Mouse (Mus musculus): ENCODE measurements around the gene Ergic1.

The Ergic1 gene

GRCm38 (mm10) chr17:26535251-26536136, 25.8 kb upstream of the Ergic1 start:
- in situ Hi-C loops (cut with MboI, MseI) = loop anchor here in 1 of 2 experiments (10.0 kb wide), 1 partner anchor 1019 kb away; the partner anchor contains the start of gene Hmga1

DNA sequence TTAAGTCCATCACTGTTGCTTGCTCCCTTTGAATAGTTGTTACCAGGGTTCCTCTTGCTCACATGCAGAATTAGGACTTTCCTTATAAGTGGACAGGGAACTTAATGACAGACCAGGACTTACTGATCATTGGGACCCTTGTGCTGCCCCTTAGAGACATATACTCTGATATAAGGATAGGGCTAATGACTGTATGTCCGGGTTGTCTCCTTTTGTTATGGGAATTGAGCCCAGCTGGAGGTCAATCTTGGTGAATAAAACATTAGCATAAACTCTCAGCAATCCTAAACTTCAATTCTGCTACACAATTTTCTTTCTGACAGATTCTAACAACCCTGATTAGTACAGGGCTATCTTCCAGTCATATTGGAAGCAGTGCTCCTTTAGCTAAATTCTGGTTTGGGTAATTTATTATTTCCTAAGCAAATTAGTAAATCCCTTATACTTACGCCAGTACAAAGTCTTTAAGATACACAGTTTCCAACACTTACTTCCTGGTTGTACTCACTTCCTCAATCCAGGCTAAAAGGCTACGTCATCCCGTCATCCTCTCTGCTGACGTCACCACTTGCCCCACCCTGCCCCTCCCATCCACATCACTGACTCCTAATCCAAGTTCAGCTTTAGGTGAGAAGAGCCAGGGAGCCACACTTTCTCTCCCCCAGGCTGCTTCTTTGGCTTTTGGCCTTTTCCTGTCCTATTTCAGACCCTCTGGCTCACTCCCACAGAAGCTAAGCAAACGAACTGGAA, 23.4 kb upstream of the Ergic1 start:
- in situ Hi-C loops (cut with MboI, MseI) = loop anchor here in 1 of 2 experiments (10.0 kb wide), 1 partner anchor 1017 kb away; the partner anchor contains the start of gene Hmga1

- in situ Hi-C loops (cut with MboI, MseI) = no loop called here
Measured at GRCm38 (mm10) chr17:26540083-26540482, 21.2 kb upstream of the Ergic1 start.

GRCm38 (mm10) chr17:26544319-26544963, 16.8 kb upstream of the Ergic1 start:
- in situ Hi-C loops (cut with MboI, MseI) = no loop called here

GRCm38 (mm10) chr17:26547771-26548170, 13.5 kb upstream of the Ergic1 start:
- in situ Hi-C loops (cut with MboI, MseI) = no loop called here

DNA sequence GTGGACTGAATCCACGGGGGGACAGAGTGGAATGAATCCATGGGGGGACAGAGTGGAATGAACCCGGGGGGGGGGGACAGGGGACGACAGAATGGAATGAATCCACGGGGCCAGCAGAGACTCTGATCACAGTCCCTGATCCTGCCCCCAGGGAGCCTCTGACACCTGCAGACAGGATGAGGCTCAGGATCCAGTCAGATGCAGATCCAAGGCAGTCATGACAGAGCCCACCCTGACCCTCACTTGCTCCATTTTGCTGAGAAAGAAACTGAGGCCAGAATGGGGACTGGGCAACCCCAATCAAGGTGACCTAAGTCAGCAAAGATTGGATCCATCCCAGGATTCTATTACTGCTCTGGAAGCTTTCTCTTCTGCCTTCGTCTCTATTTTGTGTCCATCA, 12.7 kb upstream of the Ergic1 start:
- in situ Hi-C loops (cut with MboI, MseI) = no loop called here

DNA sequence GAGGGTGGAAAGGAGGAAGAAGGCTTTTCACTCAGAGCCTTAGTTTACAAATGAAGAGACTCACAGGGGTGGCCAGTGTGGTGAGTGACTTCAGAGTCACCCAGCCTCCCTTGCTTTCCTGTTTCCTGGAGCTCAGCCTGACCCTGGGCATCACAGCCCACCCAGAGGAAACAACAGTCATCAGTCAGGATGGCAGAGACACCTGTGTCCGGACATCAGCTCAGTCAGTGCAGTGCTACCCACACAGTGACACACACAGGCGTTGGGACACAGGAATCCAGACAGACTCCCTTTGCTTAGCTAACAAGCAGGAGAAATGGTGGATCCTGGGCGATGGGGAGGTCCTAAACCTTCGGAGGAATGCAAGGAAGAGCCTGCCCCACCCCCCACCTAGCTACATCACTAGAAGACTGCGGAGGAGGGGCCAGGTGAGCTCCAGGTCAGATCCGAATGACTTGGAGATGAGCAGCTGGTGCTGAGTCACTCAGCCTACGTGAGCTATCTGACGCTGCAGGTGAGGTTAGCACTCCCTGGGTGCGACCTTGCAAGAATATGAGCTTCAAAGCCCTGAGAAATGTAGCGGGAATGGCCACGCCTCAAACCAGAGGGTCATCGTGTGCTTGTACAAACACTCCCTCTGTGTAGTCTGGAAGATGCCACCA, 12.0 kb upstream of the Ergic1 start:
- in situ Hi-C loops (cut with MboI, MseI) = no loop called here

DNA sequence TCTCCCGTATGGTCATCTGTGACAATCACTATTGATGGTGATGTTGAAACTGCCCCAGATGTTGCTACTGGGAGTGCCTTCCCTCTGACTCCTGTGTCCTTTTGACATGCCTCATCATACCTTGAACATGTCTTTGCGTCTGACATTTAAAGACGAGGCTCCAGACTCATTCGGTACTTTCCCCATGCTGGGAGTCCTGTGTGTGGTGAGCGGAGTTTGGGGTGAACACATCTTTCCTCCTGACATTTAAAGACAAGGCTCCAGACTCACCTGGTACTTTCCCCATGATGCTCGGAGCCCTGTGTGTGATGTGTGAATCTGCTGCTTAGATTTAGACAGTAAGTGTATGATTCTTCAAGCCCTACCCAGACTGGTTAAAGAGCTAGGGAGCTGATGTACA, 10.2 kb upstream of the Ergic1 start:
- in situ Hi-C loops (cut with MboI, MseI) = no loop called here

DNA sequence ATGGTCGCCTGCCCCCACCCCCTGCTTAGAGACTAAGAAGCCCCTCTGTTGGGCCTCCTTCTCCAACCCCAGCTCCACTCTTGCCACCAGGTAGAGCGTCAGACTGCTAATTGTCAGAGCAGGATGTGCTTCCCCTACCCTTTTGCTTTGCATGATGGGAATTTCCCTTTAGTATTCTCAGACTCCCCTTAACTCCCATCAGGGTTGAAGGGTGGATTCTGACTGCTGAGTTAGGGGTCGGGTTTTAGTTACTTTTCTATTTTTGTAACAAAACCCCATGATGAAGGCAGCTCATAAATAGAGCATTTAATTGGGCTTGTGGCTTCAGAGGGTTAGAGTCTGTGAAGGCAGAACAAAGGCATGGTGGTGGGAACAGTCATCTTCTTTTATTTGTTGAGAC, 8.3 kb upstream of the Ergic1 start:
- in situ Hi-C loops (cut with MboI, MseI) = no loop called here

GRCm38 (mm10) chr17:26560526-26561289, 581 bp upstream of the Ergic1 start:
- in situ Hi-C loops (cut with MboI, MseI) = no loop called here

GRCm38 (mm10) chr17:26561651-26562181, 427 bp downstream of the Ergic1 start, which contains the start of gene Dusp1:
Gene Dusp1, minus strand, starts transcription at chr17:26562128.
- in situ Hi-C loops (cut with MboI, MseI) = no loop called here

DNA sequence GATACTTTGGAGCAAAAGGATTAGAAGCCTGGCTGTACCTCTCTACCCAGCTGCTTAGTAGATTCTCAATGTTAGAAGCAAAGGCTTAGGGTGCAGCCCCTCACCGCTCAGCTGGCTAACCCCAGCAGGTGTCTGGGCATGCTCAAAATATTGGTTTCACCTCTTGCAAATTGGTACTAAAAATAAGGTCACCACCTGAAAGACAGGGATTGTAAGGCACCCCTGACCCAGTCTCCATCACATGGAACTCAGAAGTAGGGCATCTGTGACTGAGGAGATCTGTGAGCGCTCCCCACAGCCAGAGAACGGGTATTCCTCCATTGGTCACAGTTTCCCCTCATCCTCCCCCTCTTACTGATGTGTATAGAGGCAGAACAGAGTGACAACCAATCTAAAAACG, 1.0 kb downstream of the Ergic1 start:
- in situ Hi-C loops (cut with MboI, MseI) = no loop called here

GRCm38 (mm10) chr17:26563476-26563875, 2.2 kb downstream of the Ergic1 start:
- in situ Hi-C loops (cut with MboI, MseI) = no loop called here

DNA sequence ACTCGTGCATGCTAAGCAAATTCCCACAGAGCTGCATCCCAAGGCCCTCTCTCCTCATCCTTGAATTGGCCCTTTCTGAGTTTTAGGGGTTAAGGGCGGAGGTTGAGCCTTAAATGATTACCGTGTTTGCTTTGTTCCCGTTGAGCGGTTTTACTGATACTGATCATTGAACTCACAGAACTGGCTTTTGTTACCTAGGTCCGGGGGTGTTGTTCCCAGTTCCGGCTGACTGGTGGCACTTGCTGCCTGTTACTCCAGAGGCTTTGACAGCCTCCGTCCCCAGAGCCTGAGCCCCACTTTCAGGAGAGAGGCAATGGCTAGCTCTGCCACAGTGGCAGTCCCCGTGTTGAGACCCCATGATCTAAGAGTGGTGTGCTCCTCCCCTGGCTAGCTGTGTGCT, 3.1 kb downstream of the Ergic1 start:
- in situ Hi-C loops (cut with MboI, MseI) = no loop called here

DNA sequence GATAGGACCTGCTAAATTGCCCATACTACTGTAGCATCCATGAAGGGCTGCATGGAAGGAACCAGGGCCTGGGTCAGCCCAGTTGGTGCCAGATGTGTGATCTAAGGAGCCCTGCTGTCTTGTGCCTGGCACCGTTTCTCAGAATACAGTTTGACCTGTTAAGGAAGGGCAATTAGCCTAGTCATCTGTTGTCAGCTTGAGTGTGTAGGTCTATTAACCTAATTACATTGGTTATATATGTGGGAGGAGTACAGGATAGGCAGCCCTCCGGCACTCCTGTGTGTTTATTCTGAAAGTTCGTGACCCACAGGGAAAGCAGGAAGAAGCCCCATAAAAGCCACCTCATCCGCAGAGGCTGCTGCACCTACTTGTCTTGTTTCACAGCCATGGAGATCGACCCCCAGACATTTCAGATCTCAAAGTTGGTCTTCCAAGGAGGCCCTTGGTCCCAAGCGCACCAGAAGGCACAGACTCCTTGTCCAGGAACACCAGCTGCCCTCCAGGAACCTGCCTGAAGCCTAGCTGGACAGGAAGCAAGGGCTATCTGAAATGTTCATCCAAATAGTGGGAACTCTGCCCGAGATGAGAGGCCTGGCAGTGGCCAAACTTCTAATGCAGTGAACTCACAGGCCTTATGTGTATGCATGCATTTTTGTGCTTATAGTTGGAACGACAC, 6.0 kb downstream of the Ergic1 start:
- in situ Hi-C loops (cut with MboI, MseI) = no loop called here

DNA sequence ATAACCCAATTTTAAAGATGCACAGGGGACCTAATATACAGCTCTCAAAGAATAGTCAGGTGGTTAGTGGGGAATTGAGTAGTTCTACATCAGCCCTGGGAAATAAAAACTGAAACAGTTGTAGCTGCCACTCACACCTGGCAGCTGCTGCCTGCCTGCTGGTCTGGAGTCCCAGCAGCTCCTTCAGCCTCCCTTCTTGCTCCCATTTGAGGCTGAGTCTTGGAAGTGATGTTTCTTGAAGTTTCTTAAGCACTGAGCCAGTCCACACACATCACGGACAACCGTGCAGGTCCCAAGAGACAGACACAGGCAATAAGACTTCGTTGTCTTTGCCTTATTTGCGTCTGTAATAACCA, 6.5 kb downstream of the Ergic1 start:
- in situ Hi-C loops (cut with MboI, MseI) = no loop called here

DNA sequence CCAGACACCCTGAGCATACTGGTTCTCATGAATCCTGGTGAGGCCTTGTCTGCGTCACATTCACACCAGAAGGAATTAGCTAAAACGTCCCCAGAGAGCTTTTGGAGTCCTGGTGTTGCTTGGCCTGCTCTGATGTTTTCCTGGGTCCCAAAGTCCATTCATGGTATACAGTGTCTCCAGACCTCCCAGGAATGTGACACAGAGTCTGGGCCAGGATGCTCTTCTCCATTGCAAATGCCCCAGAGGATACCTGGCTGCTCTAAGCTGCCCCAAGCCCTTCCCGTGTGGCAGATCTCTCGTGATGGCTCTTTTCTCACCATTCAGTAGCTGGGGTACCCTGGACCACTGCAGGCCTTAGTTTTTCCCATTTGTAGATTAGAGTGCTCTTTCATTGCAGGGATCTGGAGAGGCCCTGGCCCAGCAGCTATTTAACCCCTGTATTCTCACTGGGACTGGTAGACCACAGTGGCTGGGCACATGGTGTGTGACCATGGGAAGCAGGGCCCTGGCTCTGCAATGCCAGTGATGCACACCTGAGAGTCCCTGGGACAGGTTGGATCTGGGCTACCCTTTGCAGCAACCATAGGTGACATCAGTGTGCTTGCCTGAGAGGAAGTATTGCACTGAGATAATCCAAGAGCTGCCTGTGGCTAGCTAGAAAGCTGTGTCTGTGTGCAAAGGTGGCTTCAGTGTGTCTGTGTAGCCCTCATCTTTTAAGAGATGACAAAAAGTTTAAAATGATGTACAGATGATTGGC, 8.5 kb downstream of the Ergic1 start:
- in situ Hi-C loops (cut with MboI, MseI) = no loop called here

GRCm38 (mm10) chr17:26570651-26571118, 9.4 kb downstream of the Ergic1 start:
- in situ Hi-C loops (cut with MboI, MseI) = no loop called here

- in situ Hi-C loops (cut with MboI, MseI) = no loop called here
Measured at GRCm38 (mm10) chr17:26571377-26571776, 10.1 kb downstream of the Ergic1 start.
